Mouse (Mus musculus): ENCODE results near the gene Dlk2.

Gene Dlk2

GRCm38 (mm10) chr17:46272675-46273074 lies 24.5 kb upstream of the Dlk2 start:
- CTCF ChIA-PET: no interaction called here

- CTCF ChIA-PET: no interaction called here
Observed at GRCm38 (mm10) chr17:46273803-46274236, 23.4 kb upstream of the Dlk2 start.

- CTCF ChIA-PET: no interaction called here
Observed at GRCm38 (mm10) chr17:46274465-46274864, 22.8 kb upstream of the Dlk2 start.

- CTCF ChIA-PET: no interaction called here
Observed at GRCm38 (mm10) chr17:46275034-46275433, 22.2 kb upstream of the Dlk2 start.

GRCm38 (mm10) chr17:46275506-46275905 lies 21.7 kb upstream of the Dlk2 start:
- CTCF ChIA-PET: no interaction called here

- CTCF ChIA-PET: no interaction called here
Observed at GRCm38 (mm10) chr17:46277586-46277985, 19.6 kb upstream of the Dlk2 start.

GRCm38 (mm10) chr17:46278011-46278765 lies 19.0 kb upstream of the Dlk2 start:
- CTCF ChIA-PET: no interaction called here

- CTCF ChIA-PET: interaction anchor here (0.6 kb wide), 2 partner anchors 97 to 153 kb away, joined by 3 to 7 read pairs; no protein-coding TSS in a partner anchor
Observed at GRCm38 (mm10) chr17:46282483-46283123, 14.6 kb upstream of the Dlk2 start, which contains the start of gene Tjap1. Tjap1 (minus strand) TSS chr17:46283026.

GRCm38 (mm10) chr17:46283140-46283539 lies 14.1 kb upstream of the Dlk2 start:
- CTCF ChIA-PET: interaction anchor here (0.6 kb wide), 1 partner anchor 97 kb away, joined by 7 read pairs; no protein-coding TSS in a partner anchor

- CTCF ChIA-PET: interaction anchor here (1.0 kb wide), 1 partner anchor 911 kb away, joined by 3 read pairs; no protein-coding TSS in a partner anchor
Observed at GRCm38 (mm10) chr17:46283911-46284310, 13.3 kb upstream of the Dlk2 start.

- CTCF ChIA-PET: interaction anchor here (1.0 kb wide), 1 partner anchor 912 kb away, joined by 3 read pairs; no protein-coding TSS in a partner anchor
Observed at GRCm38 (mm10) chr17:46284653-46285052, 12.6 kb upstream of the Dlk2 start.

GRCm38 (mm10) chr17:46285407-46285806 lies 11.8 kb upstream of the Dlk2 start:
- CTCF ChIA-PET: no interaction called here

GRCm38 (mm10) chr17:46287678-46288095 lies 9.5 kb upstream of the Dlk2 start:
- CTCF ChIA-PET: no interaction called here

- CTCF ChIA-PET: interaction anchor here (0.8 kb wide), 1 partner anchor 17 kb away, joined by 6 read pairs; no protein-coding TSS in a partner anchor
Observed at GRCm38 (mm10) chr17:46296601-46297000, 620 bp upstream of the Dlk2 start.

GRCm38 (mm10) chr17:46297028-46297363 lies 225 bp upstream of the Dlk2 start:
- CTCF ChIA-PET: interaction anchor here (0.8 kb wide), 1 partner anchor 17 kb away, joined by 6 read pairs; no protein-coding TSS in a partner anchor

- CTCF ChIA-PET: no interaction called here
Observed at GRCm38 (mm10) chr17:46298220-46298913, 1.1 kb downstream of the Dlk2 start.

GRCm38 (mm10) chr17:46301892-46302291 lies 4.7 kb downstream of the Dlk2 start:
- CTCF ChIA-PET: no interaction called here

GRCm38 (mm10) chr17:46304184-46304583 lies 7.0 kb downstream of the Dlk2 start:
- CTCF ChIA-PET: no interaction called here

- CTCF ChIA-PET: interaction anchor here (0.6 kb wide), 1 partner anchor 615 kb away, joined by 5 read pairs; no protein-coding TSS in a partner anchor
Observed at GRCm38 (mm10) chr17:46306956-46307355, 9.7 kb downstream of the Dlk2 start.

- CTCF ChIA-PET: no interaction called here
Observed at GRCm38 (mm10) chr17:46309835-46310234, 12.6 kb downstream of the Dlk2 start.

GRCm38 (mm10) chr17:46310515-46310914 lies 13.3 kb downstream of the Dlk2 start:
- CTCF ChIA-PET: no interaction called here

- CTCF ChIA-PET: interaction anchor here (0.5 kb wide), 1 partner anchor 17 kb away, joined by 6 read pairs; no protein-coding TSS in a partner anchor
Observed at GRCm38 (mm10) chr17:46313135-46313715, 16.0 kb downstream of the Dlk2 start.

All from spleen, embryonic (tissue).